In the genomic region with DNA sequence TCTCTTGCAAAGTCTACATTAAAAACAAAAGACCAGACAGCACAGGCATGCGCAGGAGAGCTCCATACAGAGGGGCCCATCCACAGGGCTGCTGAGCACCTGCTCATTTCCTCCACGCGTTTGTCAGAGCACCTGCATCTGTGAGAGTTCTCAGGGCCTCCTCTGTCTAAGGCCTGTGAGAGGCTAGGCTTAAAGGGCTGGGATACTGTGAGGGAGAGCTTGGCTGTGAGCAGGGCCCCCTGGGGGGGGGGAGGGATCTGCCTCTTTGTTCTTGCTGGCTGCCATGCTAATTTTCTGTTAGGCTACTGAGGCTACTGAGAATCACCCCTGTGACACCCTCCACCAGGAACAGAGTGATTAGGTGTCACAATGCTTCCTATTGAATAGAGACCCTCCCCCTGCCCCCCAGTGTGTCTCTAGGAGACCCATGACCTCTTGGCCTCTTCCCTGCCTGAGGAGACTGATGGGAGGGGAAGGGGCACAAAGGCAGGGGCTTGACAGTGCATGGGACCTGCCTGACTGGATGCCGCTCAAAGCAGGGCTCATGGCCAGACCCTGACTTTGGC, we compare ENCODE assay signal across 9 mouse cellular contexts. TPM values are rescaled to one million over a fixed set of nuclear protein-coding genes. Genes with fewer than 3 reads are reported as not detected.
DNase-seq lines count a peak whose midpoint lies in the region; ATAC-seq lines count a peak whose summit lies in the region.
"Had no signal": no experiment of that assay in that cellular context is flagged by ENCODE, and none has a peak within 500 bp of the region (broad histone marks: within the 10 kb centered on the region; RNA-seq: fewer than 3 reads in every experiment).

No protein-coding gene starts in this region.

- peak; percentile 20 for ATAC-seq in heart, embryonic 15.5 days (replicated peaks; ENCODE audit: insufficient number of reproducible peaks, insufficient read depth, low FRiP score, low read depth)
- peak; percentile 54 for ATAC-seq in embryonic facial prominence, embryonic 12.5 days (ENCODE audit: insufficient number of reproducible peaks, insufficient read depth, low FRiP score, low TSS enrichment)
- ATAC-seq in limb, embryonic 11.5 days (ENCODE audit: insufficient number of reproducible peaks, low FRiP score, low TSS enrichment, low read depth): no peak
- 0 out of 2 replicates have a peak, but pooled peaks have one; percentile 18 for ATAC-seq in stomach, embryonic 16.5 days (ENCODE audit: insufficient read depth, low FRiP score)

- H3K9ac ChIP-seq in heart, embryonic 15.5 days: no peak overlapping the region
- H3K9ac ChIP-seq in embryonic facial prominence, embryonic 12.5 days: no peak overlapping the region
- no peak overlapping the region for H3K9ac ChIP-seq in limb, embryonic 11.5 days (ENCODE audit: low read length)
- no peak overlapping the region for H3K9ac ChIP-seq in stomach, embryonic 16.5 days (ENCODE audit: low read length)

- H3K27me3 ChIP-seq in heart, embryonic 15.5 days: no peaks in the 10 kb centered on the region
- H3K27me3 ChIP-seq in embryonic facial prominence, embryonic 12.5 days: no peaks in the 10 kb centered on the region
- H3K27me3 ChIP-seq in limb, embryonic 11.5 days (ENCODE audit: control insufficient read depth, insufficient read depth, low read length): no peaks in the 10 kb centered on the region
- no peaks in the 10 kb centered on the region for H3K27me3 ChIP-seq in stomach, embryonic 16.5 days (ENCODE audit: control insufficient read depth, insufficient read depth, low read length)

- peaks cover 51% of the 10 kb centered on the region for H3K4me1 ChIP-seq in heart, embryonic 15.5 days (replicated peaks)
- peaks cover 26% of the 10 kb centered on the region for H3K4me1 ChIP-seq in embryonic facial prominence, embryonic 12.5 days
- H3K4me1 ChIP-seq in limb, embryonic 11.5 days (ENCODE audit: control insufficient read depth, insufficient read depth, low read length): peaks cover 15% of the 10 kb centered on the region
- peaks cover 25% of the 10 kb centered on the region for H3K4me1 ChIP-seq in stomach, embryonic 16.5 days (ENCODE audit: control insufficient read depth, insufficient read depth, low read length)

- no peak overlapping the region for H3K4me2 ChIP-seq in heart, embryonic 15.5 days
- H3K4me2 ChIP-seq in embryonic facial prominence, embryonic 12.5 days (replicated peaks): no peak overlapping the region
- H3K4me2 ChIP-seq in limb, embryonic 11.5 days (ENCODE audit: low read depth, severe bottlenecking): no peak overlapping the region
- no peak overlapping the region for H3K4me2 ChIP-seq in stomach, embryonic 16.5 days (ENCODE audit: low read depth, low read length)

- no peak overlapping the region for H3K4me3 ChIP-seq in heart, embryonic 15.5 days
- no peak overlapping the region for H3K4me3 ChIP-seq in embryonic facial prominence, embryonic 12.5 days
- H3K4me3 ChIP-seq in limb, embryonic 11.5 days (ENCODE audit: low read depth, low read length): no peak overlapping the region
- H3K4me3 ChIP-seq in stomach, embryonic 16.5 days (replicated peaks; ENCODE audit: low read length): no peak overlapping the region
- H3K4me3 ChIP-seq: erythroblast, embryonic 14.5 days had no signal

- DNase-seq in heart, postnatal 4 days: no peak
- peak; percentile 27 for DNase-seq in limb, embryonic 11.5 days (ENCODE audit: low spot score)
- DNase-seq in right cerebral cortex, adult 18-20 months: no peak
- no peak for DNase-seq in kidney, postnatal 10 days
- DNase-seq in cerebellum, adult 9-10 months: no peak

- 36% methylated on average over 4 of the region's 4 CpGs for WGBS in heart, embryonic 15.5 days
- 11% methylated on average over 4 of the region's 4 CpGs for WGBS in embryonic facial prominence, embryonic 12.5 days
- WGBS in limb, embryonic 11.5 days: 8% methylated on average over 4 of the region's 4 CpGs
- 28% methylated on average over 4 of the region's 4 CpGs for WGBS in stomach, embryonic 16.5 days

- H3K36me3 ChIP-seq in heart, embryonic 15.5 days: no peaks in the 10 kb centered on the region
- H3K36me3 ChIP-seq in embryonic facial prominence, embryonic 12.5 days: no peaks in the 10 kb centered on the region
- H3K36me3 ChIP-seq in limb, embryonic 11.5 days (ENCODE audit: control insufficient read depth, insufficient read depth, low read length): no peaks in the 10 kb centered on the region
- H3K36me3 ChIP-seq in stomach, embryonic 16.5 days (ENCODE audit: control insufficient read depth, insufficient read depth, low read length): no peaks in the 10 kb centered on the region

- H3K9me3 ChIP-seq in heart, embryonic 15.5 days (replicated peaks): no peaks in the 10 kb centered on the region
- H3K9me3 ChIP-seq in embryonic facial prominence, embryonic 12.5 days: no peaks in the 10 kb centered on the region
- H3K9me3 ChIP-seq in limb, embryonic 11.5 days (ENCODE audit: control insufficient read depth, low read length): no peaks in the 10 kb centered on the region
- no peaks in the 10 kb centered on the region for H3K9me3 ChIP-seq in stomach, embryonic 16.5 days (replicated peaks; ENCODE audit: control insufficient read depth, low read length)

- H3K27ac ChIP-seq in heart, embryonic 15.5 days: peak overlapping the region; percentile 77
- peak overlapping the region; percentile 89 for H3K27ac ChIP-seq in embryonic facial prominence, embryonic 12.5 days
- peak overlapping the region; percentile 62; the same call in 1 of the 2 replicates for H3K27ac ChIP-seq in limb, embryonic 11.5 days (replicated peaks; ENCODE audit: low read depth, low read length)
- H3K27ac ChIP-seq in stomach, embryonic 16.5 days (ENCODE audit: low read length): no peak overlapping the region

RNA-seq across cellular contexts. Expression of a gene that starts 23.7 kb away (rescaled TPM):
- 41.4 and 54.7 TPM in 2 replicates for polyA plus RNA-seq in heart, embryonic 15.5 days (2015; fragmentation: Nextera tagmentation; extraction: Ambion mirVana)
- total RNA-seq in heart, postnatal 4 days (2021): 10 to 100 TPM; 29.7 to 30.8 TPM
- polyA plus RNA-seq in embryonic facial prominence, embryonic 12.5 days (2016; fragmentation: Nextera tagmentation; extraction: Ambion mirVana): 86.3 and 90.6 TPM in 2 replicates
- polyA plus RNA-seq in limb, embryonic 11.5 days (2014; fragmentation: Nextera tagmentation; extraction: Ambion mirVana): 45.4 and 47.8 TPM in 2 replicates
- 65.1 and 74.4 TPM in 2 replicates for polyA plus RNA-seq in stomach, embryonic 16.5 days (2015; fragmentation: Nextera tagmentation; extraction: Ambion mirVana)

RNA-seq across cellular contexts. Expression of a gene that starts 27.1 kb away (rescaled TPM):
- polyA plus RNA-seq in heart, embryonic 15.5 days (2015; fragmentation: Nextera tagmentation; extraction: Ambion mirVana): 68.2 and 94.2 TPM in 2 replicates
- total RNA-seq in heart, postnatal 4 days (2021): 100 to 1,000 TPM in 1 of 2 experiments, 10 to 100 TPM in 1; 86.1 to 103 TPM
- 169 and 171 TPM in 2 replicates for polyA plus RNA-seq in embryonic facial prominence, embryonic 12.5 days (2016; fragmentation: Nextera tagmentation; extraction: Ambion mirVana)
- polyA plus RNA-seq in limb, embryonic 11.5 days (2014; fragmentation: Nextera tagmentation; extraction: Ambion mirVana): 228 and 240 TPM in 2 replicates
- polyA plus RNA-seq in stomach, embryonic 16.5 days (2015; fragmentation: Nextera tagmentation; extraction: Ambion mirVana): 96.4 and 98.4 TPM in 2 replicates

RNA-seq across cellular contexts. Expression of a gene that starts 50.9 kb away (rescaled TPM):
- polyA plus RNA-seq in heart, embryonic 15.5 days (2015; fragmentation: Nextera tagmentation; extraction: Ambion mirVana): 42.5 and 52.5 TPM in 2 replicates
- total RNA-seq in heart, postnatal 4 days (2021): 10 to 100 TPM; 61.1 to 65.1 TPM
- polyA plus RNA-seq in embryonic facial prominence, embryonic 12.5 days (2016; fragmentation: Nextera tagmentation; extraction: Ambion mirVana): 138 and 153 TPM in 2 replicates
- polyA plus RNA-seq in limb, embryonic 11.5 days (2014; fragmentation: Nextera tagmentation; extraction: Ambion mirVana): 49.3 and 50.2 TPM in 2 replicates
- polyA plus RNA-seq in stomach, embryonic 16.5 days (2015; fragmentation: Nextera tagmentation; extraction: Ambion mirVana): 34.4 and 38.4 TPM in 2 replicates
